Mouse (Mus musculus): Measurements from ENCODE around the gene Mknk2.

Mknk2 gene

GRCm38 (mm10) chr10:80692249-80693165, 14.6 kb upstream of the Mknk2 start:
- DNase-seq (ENCODE audit: low spot score), result no peak

DNA sequence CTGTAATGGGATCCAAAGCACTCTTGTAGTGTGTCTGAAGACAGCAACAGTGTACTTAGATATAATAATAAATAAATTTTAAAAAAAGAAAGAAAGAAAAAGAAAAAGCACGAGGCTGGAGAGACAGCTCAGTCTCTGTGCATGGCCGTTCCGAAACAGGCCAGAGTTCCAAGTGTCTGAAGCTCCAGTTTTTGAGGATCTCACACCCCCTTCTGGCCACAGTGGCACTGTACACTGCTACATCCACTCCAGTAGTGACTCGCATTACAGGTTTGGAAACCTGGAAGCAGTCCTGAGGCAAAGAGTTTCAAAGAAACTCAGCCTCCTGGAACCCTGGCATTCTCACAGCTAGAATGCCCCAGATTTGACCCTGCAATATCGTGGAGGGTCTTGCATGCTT, 9.9 kb upstream of the Mknk2 start:
- peak; percentile 74 for DNase-seq (ENCODE audit: low spot score)

GRCm38 (mm10) chr10:80686617-80687016, 8.7 kb upstream of the Mknk2 start:
- no peak for DNase-seq (ENCODE audit: low spot score)

GRCm38 (mm10) chr10:80684984-80685383, 7.1 kb upstream of the Mknk2 start:
- no peak for DNase-seq (ENCODE audit: low spot score)

DNA sequence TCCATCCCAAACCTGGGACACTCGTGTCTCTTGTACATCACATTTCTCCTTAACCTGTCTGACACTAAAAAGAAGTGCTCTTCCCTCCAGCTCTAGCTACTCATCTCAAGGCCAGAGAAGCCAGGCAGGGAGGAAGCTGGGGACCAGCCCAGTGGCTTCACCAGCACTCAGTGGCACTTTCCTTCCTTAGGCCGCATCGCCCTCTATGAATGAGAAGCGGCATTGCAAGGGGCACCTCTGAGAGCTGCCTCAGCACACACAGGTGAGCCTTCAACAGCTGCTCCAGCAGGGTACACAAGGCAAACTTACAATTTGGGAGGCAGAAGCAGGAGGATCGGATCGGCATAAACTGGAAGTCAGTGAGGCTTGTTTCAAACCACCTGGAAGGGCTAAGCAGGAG, 6.3 kb upstream of the Mknk2 start:
- peak; percentile 77 for DNase-seq (ENCODE audit: low spot score)

- no peak for DNase-seq (ENCODE audit: low spot score)
These were observed 5.7 kb upstream of the Mknk2 start for GRCm38 (mm10) chr10:80683647-80684046.

GRCm38 (mm10) chr10:80682003-80682402, 4.1 kb upstream of the Mknk2 start:
- DNase-seq (ENCODE audit: low spot score), result no peak

DNA sequence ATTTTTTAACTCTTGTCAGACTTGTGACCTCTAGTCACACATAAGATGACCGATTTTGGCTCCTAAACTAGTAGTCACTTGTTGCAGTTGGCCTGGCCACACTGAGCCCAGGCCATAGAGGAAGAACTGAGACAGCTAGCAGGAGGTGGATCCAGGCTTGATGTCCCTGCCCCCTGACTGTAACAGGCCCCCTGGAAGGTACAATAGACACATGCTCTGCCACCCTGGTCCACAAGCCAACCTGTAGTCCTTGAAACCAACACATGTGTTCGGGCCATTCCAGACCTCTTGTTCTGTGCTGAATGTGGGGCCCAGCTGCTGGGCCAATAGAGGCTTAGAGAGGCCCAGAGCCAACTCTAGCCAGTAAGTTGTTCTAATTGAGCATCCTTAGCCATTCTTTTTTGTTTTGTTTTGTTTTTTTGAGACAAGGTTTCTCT, 2.4 kb upstream of the Mknk2 start:
- no peak for DNase-seq (ENCODE audit: low spot score)

DNA sequence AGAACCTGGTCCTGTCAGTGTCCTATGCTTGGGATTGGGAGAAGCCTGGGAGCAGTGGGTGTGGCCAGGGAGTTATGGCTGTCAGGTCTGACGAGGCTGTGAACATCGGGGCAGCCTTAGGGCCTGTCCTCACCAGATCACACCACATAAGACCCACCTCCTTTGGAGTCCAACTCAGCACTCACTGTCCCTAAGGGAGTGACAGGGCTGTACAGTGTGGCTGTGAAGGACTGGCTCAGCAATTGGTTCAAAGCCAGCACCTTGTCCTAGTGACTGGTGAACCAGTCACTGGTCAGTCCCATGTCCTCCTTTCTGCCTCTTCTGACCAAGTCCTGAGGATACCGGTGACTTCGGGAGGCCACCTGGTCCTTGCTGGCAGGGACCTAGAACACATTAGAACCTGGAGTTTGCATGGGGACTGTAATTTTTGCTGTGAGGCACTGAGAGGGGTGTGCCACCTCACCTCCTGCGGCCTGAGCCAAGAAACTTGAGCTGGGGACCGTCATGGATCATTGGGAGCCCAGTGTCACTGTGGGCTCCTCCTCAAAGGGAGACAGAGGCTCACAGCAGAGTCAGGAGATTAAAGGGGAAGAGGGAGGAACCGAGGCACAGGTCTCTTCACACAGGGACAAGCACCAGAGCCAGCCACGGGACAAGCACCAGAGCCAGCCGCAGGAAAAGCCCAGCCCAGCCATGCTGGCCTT, 1.8 kb upstream of the Mknk2 start:
- peak; percentile 72 for DNase-seq (ENCODE audit: low spot score)

DNA sequence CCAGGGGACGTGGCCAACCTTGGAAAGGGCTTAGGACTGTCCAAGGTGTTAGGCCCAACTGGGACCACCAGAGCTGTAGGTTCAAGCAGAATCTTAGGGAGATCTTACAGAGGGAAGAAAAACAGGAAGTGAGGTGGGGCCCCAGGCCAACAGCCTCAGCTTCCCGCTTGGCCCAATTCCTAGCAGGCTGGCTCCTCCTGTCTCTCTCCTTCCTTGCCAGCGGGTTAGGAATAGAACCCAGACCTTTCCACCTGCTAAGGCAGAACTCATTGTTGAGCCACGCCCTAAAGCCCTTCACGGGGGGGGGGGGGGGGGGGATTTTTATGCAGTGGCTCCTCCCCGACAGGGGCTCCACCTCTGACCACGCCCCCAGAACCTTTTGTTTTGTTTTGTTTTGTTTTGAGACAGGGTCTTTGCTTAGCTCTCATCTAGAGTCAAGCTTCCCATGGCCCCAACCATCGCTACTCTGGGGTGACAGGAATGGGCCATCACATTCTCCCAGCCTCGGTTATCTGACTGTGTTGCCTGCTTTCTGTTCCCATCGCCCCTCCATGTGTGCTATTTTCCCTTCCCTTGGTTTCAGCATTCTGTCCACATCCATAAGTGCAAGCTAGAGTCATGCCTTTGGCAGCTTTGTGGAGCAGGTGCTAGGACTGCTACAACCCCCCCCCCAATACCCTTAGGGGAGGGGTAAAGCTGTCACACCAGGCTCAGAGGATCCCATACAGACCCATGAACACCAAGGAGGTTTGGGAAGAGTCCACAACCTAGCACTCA, 877 bp upstream of the Mknk2 start:
- peak; percentile 67 for DNase-seq (ENCODE audit: low spot score)

DNA sequence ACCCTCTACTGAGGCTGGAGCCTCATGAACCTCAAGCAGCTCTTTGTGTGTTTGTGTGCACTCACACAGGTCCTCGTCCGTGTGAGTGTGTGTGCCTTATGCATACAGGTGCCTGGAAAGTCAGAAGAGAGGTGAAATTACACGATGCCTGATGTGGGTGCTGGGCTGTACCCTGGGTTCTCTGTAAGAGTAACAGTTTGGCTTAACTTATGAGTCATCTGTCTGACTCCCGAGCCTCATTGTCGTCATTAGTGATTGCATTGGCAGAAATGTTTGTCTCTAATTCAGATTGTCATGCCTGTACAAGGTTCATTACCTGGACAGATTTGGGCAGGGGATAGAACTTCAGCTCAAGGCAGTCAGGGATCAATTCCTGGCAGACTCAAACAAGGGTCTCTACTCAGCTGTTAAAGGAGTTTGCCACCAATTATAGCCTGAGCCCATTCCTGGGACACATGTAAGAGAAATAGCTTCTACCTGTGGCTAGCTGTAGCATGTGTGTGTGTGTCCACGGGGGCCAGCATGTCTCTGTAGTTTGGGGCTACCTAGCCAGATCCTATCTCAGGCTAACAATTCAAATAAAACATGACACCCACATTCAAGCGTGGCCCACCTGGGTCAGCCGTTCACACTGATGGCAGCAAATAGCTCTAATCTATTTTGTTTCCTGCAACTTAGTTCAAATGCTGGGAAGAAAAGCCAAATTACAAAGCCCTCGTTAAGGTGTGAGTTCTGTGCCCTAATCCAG, 610 bp downstream of the Mknk2 start:
- DNase-seq (ENCODE audit: low spot score), result peak; percentile 53

- peak; percentile 100 for DNase-seq (ENCODE audit: low spot score)
These were observed 1.5 kb downstream of the Mknk2 start for GRCm38 (mm10) chr10:80676198-80676928.

DNA sequence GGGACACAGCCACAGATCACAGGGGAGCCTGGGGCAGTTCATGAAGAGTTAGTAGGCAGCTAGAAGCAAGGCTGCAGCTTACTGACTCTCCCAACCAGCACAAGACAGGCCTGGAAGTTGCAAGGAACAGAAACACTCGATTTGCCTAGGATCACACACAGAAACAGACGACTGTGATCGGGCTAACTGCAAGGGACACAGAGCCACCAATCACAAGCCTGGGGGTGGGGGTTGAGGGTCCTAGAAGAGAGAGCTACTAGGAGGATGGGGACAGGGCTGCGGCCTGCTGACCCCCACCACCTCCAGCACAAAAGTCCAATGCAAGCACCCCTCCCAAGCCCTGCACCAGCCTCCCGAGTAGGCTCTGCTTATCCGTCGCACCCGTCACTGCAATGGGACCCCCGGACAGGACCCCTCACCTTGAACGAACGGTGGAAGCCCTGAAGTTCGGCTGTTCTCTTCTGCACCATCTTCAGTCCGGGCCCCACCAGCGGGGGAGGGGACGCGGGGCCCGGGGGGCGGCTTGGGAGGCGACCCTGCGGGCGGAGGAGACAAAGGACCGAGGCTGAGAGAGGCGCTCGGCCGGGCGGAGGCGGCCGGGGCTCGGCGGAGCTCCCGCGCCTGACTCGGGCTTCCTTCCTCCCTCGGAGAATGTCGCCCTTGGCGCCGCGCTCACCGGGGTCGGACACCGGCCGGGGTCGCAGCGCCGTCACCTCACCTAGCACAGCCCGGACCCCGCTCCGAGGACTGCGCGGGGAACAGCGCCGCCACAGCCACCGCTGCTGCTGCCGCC, 2.3 kb downstream of the Mknk2 start:
- peak; percentile 41 for DNase-seq (ENCODE audit: low spot score)

DNA sequence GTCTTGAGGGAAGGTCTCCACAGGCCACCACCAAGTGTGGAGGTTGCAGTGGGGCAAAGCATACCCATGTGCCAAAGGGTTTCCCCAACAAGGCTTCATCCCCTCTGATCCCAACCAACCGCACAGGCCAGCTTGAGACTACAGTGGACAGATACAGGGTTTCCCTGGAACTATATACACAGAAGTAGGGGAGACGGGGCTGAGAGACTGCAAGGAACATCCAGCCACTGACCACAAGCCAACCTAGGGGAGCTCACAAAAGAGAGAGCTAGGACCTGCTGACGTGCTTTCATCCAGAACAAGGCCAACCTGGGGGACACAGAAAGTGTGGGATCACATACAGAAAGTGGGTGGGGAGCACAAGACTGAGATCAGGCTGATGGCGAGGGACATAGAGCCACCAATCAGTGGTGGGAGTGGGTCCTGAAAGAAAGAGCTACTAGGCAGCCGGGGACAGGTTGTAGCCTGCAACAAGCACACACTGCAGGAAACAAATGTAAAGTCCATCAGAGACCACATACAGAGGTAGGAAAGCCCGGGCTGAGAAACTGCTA, 3.0 kb downstream of the Mknk2 start:
- no peak for DNase-seq (ENCODE audit: low spot score)

GRCm38 (mm10) chr10:80674161-80674711, 3.7 kb downstream of the Mknk2 start:
- DNase-seq (ENCODE audit: low spot score), result peak; percentile 77

DNA sequence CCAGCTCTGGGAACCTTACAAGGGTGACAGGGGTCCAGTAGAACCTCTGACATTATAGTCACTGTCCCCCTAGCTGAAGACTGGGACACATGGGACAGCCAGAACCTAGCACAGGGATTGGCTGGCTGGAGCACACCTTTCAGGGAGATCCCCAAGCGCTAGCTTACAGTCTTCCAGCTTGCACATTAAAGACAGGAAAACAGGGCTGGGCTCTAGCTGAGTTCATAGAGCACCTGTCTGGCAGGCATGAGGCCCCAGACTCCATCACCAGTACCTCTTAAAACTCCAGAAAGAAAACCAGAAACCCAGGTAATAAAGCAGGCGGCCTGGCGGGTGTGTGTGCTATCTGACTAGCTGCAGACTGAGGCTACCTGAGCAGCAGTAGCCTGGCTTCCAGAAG, 4.2 kb downstream of the Mknk2 start:
- no peak for DNase-seq (ENCODE audit: low spot score)

DNA sequence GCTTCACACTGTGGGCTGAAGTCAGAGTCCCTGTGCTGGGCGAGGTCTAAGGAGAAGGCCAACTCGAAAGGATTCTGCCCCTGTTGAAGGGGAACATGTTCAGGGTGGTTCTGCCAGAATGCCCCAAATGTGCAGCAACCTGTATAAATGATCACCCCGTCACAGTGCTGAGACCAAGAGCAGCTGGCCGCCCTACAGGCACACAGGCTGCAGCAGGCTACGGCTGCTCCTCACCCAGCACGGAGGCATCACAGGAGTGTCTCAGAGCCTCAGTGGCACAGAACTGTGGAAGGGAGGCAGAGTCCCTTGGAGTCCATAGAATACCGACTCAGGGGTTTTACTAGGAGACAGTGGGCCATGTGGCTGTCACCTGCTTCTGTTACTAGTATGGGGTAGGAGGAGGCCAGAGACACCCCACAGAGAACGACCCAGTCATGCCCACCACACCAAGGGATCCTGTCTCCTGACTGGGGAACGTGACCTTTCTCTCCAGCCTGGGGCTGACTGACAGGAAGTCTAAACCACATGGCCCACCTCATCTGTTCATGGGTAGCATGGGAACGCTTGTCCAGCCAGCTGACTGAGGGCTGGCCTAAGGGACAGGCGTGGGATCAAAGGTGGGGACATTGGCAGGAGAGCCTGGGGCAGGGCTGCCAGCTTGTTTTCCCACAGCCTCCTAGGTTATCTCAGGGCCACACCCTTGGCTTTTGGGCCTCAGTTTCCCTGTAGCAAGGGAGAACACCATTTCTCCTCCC, 5.8 kb downstream of the Mknk2 start:
- no peak for DNase-seq (ENCODE audit: low spot score)

GRCm38 (mm10) chr10:80671251-80671650, 6.7 kb downstream of the Mknk2 start:
- no peak for DNase-seq (ENCODE audit: low spot score)

DNA sequence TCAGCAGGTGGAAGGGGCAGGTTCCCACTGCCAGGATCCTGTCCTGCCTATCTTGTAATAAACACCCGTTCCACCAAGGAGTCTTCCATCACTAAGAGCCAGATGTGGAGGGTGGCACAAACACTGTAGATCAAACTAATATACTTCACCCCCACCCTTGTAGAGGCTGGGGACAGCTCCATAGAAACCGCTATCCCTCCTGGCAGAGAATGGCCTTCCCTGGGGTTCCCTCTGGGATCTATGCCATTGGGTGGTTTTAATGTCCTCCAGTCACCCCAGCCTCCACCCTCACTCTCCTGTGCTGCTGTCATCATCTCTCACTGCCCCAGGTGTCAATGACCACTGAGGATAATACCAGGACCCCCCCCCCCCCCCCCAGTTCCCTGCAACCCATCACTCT, 7.4 kb downstream of the Mknk2 start:
- DNase-seq (ENCODE audit: low spot score), result no peak

Measured in MN1 (cell line).